Mouse (Mus musculus) liver, postnatal 0 days (tissue): ENCODE data around the gene Ccdc57.

Source experiments
- CTCF ChIP-seq: sonication (generic); IDR thresholded peaks from 2 replicates; pipeline ENCODE4 v1.5.1; 2016; ENCODE audit warnings: antibody characterized with exemption, low read depth
- EP300 ChIP-seq: IDR thresholded peaks from 2 replicates; pipeline ENCODE4 v1.6.1; 2016; ENCODE audit warnings: antibody characterized with exemption, low read depth, mild to moderate bottlenecking

GRCm38 (mm10) chr11:120959564-120959963, 26.9 kb upstream of the Ccdc57 start:
- TF ChIP-seq CTCF (no peak), EP300 (no peak)
